Mouse (Mus musculus): Measurements from ENCODE around the gene Polr2j.

DNA sequence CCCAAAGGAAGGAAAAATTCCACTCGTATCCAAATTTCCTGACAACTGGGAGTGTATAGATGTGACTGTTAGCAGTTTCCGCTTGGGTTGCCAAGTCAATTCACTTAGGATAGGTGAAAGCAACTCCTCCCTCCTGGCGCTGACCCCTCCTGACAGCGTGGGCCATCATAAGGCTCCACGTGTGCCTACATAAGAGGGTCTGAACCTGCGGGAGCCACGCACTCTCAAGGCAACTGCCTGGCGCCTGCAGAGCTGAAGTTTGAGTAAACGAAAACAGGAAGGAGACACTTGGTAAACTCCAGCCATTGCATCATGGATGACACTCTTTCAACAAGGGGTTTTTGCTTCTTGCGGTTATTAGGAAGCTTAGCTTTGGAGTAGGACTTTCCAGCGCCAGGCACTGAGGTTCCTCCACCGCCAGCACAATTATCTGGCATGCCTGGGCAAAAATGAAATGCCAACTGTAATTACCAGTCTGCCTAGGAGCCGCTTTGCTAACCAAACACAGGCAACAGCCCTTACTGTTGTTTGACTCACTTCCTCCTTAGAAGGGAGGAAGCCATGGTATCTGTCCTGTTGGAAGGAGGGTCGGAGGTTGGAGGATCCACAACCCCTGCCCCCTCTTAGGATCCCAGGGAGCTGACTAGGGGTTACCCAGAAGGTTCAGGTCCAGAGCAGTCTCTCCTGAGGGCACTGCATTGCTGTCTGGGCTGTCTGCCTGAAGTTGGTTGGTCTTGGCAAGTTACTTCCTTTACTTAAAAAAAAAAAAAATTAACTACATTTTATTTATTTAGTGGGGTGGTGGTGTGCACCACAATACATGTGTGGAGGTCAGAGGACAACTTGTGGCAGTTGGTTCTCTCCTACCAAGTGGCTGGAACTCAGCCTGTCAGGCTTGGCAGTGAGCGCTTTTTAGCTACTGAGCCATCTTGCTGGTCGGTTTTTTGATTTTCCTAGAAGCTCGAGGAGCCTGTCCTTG is 55.2 kb downstream of the Polr2j start:
- TF ChIP-seq CTCF (IDR thresholded peaks at IDR 0.05; ENCODE audit: low read depth) (no peak), EP300 (IDR thresholded peaks at IDR 0.05; ENCODE audit: low read depth) (no peak)

All from liver, embryonic 14.5 days (tissue).